Mouse (Mus musculus) cerebellum, adult 2 months (tissue): ENCODE data around the gene Mief1. TPM values are rescaled to one million over a fixed set of nuclear protein-coding genes. Genes with fewer than 3 reads are reported as not detected.

Experiments
- DNase-seq, 2 experiments: peaks; one replicate each; pipeline ENCODE4 v3.0.0; 2021
- H3K27ac ChIP-seq: fragments of 200-500 bp; 2 replicates; pipeline ENCODE4 v1.5.1; 2012; ENCODE audit warnings: low read length, control low read depth, inconsistent platforms; ENCODE audit not compliant: insufficient read depth
- H3K27me3 ChIP-seq: fragments of 200-500 bp; 2 replicates; pipeline ENCODE4 v1.6.1; 2012; ENCODE audit warnings: inconsistent platforms, mild to moderate bottlenecking, low read length, moderate library complexity; ENCODE audit not compliant: control insufficient read depth, insufficient read depth
- H3K4me1 ChIP-seq: fragments of 200-500 bp; 2 replicates; pipeline ENCODE4 v1.6.1; 2011; ENCODE audit warnings: low read length; ENCODE audit not compliant: control insufficient read depth, insufficient read depth
- H3K4me3 ChIP-seq: fragments of 200-500 bp; replicated peaks from 2 replicates; pipeline ENCODE3; 2011; ENCODE audit warnings: mild to moderate bottlenecking, low read depth, low read length, control low read depth; ENCODE audit not compliant: insufficient read depth
- CTCF ChIP-seq: fragments of 200-500 bp; IDR thresholded peaks from 2 replicates; pipeline ENCODE4 v1.5.1; 2011; ENCODE audit warnings: low read depth, mild to moderate bottlenecking, control low read depth, low read length, moderate library complexity, borderline replicate concordance; ENCODE audit not compliant: insufficient read depth
- POLR2A ChIP-seq: fragments of 200-500 bp; IDR thresholded peaks from 2 replicates; pipeline ENCODE4 v1.6.1; 2011; ENCODE audit warnings: low read length, control low read depth, borderline replicate concordance; ENCODE audit not compliant: insufficient read depth
- WGBS: fragments of 180-500 bp; shearing (Covaris S2); methylation state at CpG from one replicate; pipeline ENCODE4 v1.1.7; 2018; 5-methylcytosine and 5-hydroxymethylcytosine counted together
- polyA plus RNA-seq: library from polyadenylated mRNA; depleted of rRNA; stranded (reverse); fragments of >200 nt; gene quantifications from 2 replicates; pipeline ENCODE4 v1.2.3, GENCODE M21; 2012

Gene Mief1
- polyA plus RNA-seq, 1 experiment: 18.4 TPM

- H3K27ac ChIP-seq: no peak overlapping the region
- H3K4me1 ChIP-seq: peaks cover 4% of the 10 kb centered on the region; the same call in 1 of the 2 replicates
- DNase-seq: no peak
- H3K4me3 ChIP-seq: no peak overlapping the region
- TF ChIP-seq CTCF (no peak), POLR2A (no peak)
- H3K27me3 ChIP-seq: no peaks in the 10 kb centered on the region
- WGBS: 45% methylated on average over 4 of the region's 4 CpGs
Observed at GRCm38 (mm10) chr15:80233053-80233452, 765 bp upstream of the Mief1 start.

GRCm38 (mm10) chr15:80235535-80235934, 1.7 kb downstream of the Mief1 start, which contains the start of gene AC140267.1:
AC140267.1 (plus strand) TSS chr15:80235835.
- TF ChIP-seq CTCF (no peak), POLR2A (no peak)
- Histone ChIP-seq H3K27me3 (no peaks in the 10 kb centered on the region), H3K4me3 (peak within 1 kb of the TSS; percentile 96), H3K4me1 (peaks cover 4% of the 10 kb centered on the region; the same call in 1 of the 2 replicates), H3K27ac (no peak within 1 kb of the TSS)
- 85% methylated on average over 9 of the region's 9 CpGs for WGBS
- DNase-seq: no peak

- WGBS: 39% methylated on average over 12 of the region's 12 CpGs
- peak; percentile 70 to 79 for DNase-seq
- no peak for TF ChIP-seq POLR2A
- no peak for TF ChIP-seq CTCF
- no peaks in the 10 kb centered on the region for H3K27me3 ChIP-seq
- no peak overlapping the region for H3K4me3 ChIP-seq
- H3K27ac ChIP-seq: peak overlapping the region; percentile 45
- peaks cover 6% of the 10 kb centered on the region; the same call in 1 of the 2 replicates for H3K4me1 ChIP-seq
Observed at GRCm38 (mm10) chr15:80248135-80248534, 14.3 kb downstream of the Mief1 start.

GRCm38 (mm10) chr15:80248596-80248995, 14.8 kb downstream of the Mief1 start:
- TF ChIP-seq POLR2A: no peak
- no peak for TF ChIP-seq CTCF

GRCm38 (mm10) chr15:80249672-80250071, 15.9 kb downstream of the Mief1 start:
- Histone ChIP-seq H3K4me3 (no peak overlapping the region), H3K27ac (no peak overlapping the region), H3K27me3 (no peaks in the 10 kb centered on the region), H3K4me1 (peaks cover 6% of the 10 kb centered on the region; the same call in 1 of the 2 replicates)
- TF ChIP-seq CTCF (no peak), POLR2A (no peak)
- DNase-seq: no peak
- WGBS: 85% methylated on average over 10 of the region's 10 CpGs

More at GRCm38 (mm10) chr15:80248596-80248995, 14.8 kb downstream of the Mief1 start:
- Histone ChIP-seq H3K27me3 (no peaks in the 10 kb centered on the region), H3K4me1 (peaks cover 6% of the 10 kb centered on the region; the same call in 1 of the 2 replicates), H3K27ac (no peak overlapping the region), H3K4me3 (no peak overlapping the region)
- no peak for DNase-seq
- 98% methylated on average over 1 of the region's 1 CpGs for whole genome bisulfite sequencing

- 92% methylated on average over 6 of the region's 6 CpGs for WGBS
- no peak for TF ChIP-seq CTCF
- TF ChIP-seq POLR2A: no peak
- Histone ChIP-seq H3K4me3 (no peak overlapping the region), H3K4me1 (peaks cover 6% of the 10 kb centered on the region; the same call in 1 of the 2 replicates), H3K27ac (no peak overlapping the region), H3K27me3 (no peaks in the 10 kb centered on the region)
- no peak for DNase-seq
Observed at GRCm38 (mm10) chr15:80250586-80250985, 16.8 kb downstream of the Mief1 start.

GRCm38 (mm10) chr15:80253530-80253929, 19.7 kb downstream of the Mief1 start:
- Histone ChIP-seq H3K4me1 (peaks cover 13% of the 10 kb centered on the region), H3K27me3 (no peaks in the 10 kb centered on the region), H3K4me3 (no peak overlapping the region), H3K27ac (no peak overlapping the region)
- no peak for DNase-seq
- 46% methylated on average over 2 of the region's 2 CpGs for WGBS
- TF ChIP-seq POLR2A (no peak), CTCF (no peak)

GRCm38 (mm10) chr15:80254207-80254606, 20.4 kb downstream of the Mief1 start:
- peak overlapping the region; percentile 93 for H3K4me3 ChIP-seq
- peak overlapping the region; percentile 85 for H3K27ac ChIP-seq
- peak; percentile 37 to 40 for DNase-seq
- TF ChIP-seq POLR2A: no peak
- no peak for TF ChIP-seq CTCF
- H3K27me3 ChIP-seq: no peaks in the 10 kb centered on the region
- peaks cover 16% of the 10 kb centered on the region for H3K4me1 ChIP-seq
- WGBS: 58% methylated on average over 6 of the region's 6 CpGs
